Mouse (Mus musculus) neural tube, embryonic 12.5 days (tissue): ENCODE measurements around the gene Limch1. TPM values are rescaled to one million over a fixed set of nuclear protein-coding genes. Genes with fewer than 3 reads are reported as not detected.
A peak's percentile ranks its signal among the peaks of the same experiment; 100 is the strongest.

Experiments used
- ATAC-seq: fragments of 200-750 bp; cut with Nextera tagmentation; 2 replicates; pipeline ENCODE4 v1.8.0; 2017; ENCODE audit warnings: low read depth, mild to moderate bottlenecking, moderate TSS enrichment, moderate library complexity; ENCODE audit not compliant: low FRiP score
- H3K27ac ChIP-seq: fragments of 300-500 bp; sonication (generic); 2 replicates; pipeline ENCODE4 v1.5.1; 2016
- H3K27me3 ChIP-seq: fragments of 300-500 bp; sonication (generic); replicated peaks from 2 replicates; pipeline ENCODE4 v1.6.1; 2016; ENCODE audit warnings: mild to moderate bottlenecking
- H3K36me3 ChIP-seq: fragments of 300-500 bp; sonication (generic); 2 replicates; pipeline ENCODE4 v1.6.1; 2016; ENCODE audit warnings: mild to moderate bottlenecking
- H3K4me1 ChIP-seq: fragments of 300-500 bp; sonication (generic); 2 replicates; pipeline ENCODE4 v1.6.1; 2016
- H3K4me2 ChIP-seq: fragments of 300-500 bp; sonication (generic); replicated peaks from 2 replicates; pipeline ENCODE4 v1.6.1; 2016; ENCODE audit warnings: mild to moderate bottlenecking
- H3K4me3 ChIP-seq: fragments of 300-500 bp; sonication (generic); 2 replicates; pipeline ENCODE4 v1.5.1; 2016
- H3K9ac ChIP-seq: fragments of 300-500 bp; sonication (generic); 2 replicates; pipeline ENCODE4 v1.6.1; 2016; ENCODE audit warnings: mild to moderate bottlenecking
- H3K9me3 ChIP-seq: fragments of 300-500 bp; sonication (generic); 2 replicates; pipeline ENCODE4 v1.6.1; 2016; ENCODE audit warnings: mild to moderate bottlenecking
- WGBS: fragments of 180-500 bp; shearing (Covaris S2); methylation state at CpG from one replicate; pipeline ENCODE4 v1.1.7; 2016; 5-methylcytosine and 5-hydroxymethylcytosine counted together
- polyA plus RNA-seq: library from polyadenylated mRNA; unstranded; fragments of >200 nt; fragmentation: Nextera tagmentation; extraction: Ambion mirVana; gene quantifications from 2 replicates; pipeline ENCODE4 v1.2.1, GENCODE M21; 2016

The Limch1 gene
- polyA plus RNA-seq, 1 experiment from 2014 or later, result 59.8 TPM

- Histone ChIP-seq H3K27me3 (no peaks in the 10 kb centered on the region), H3K4me2 (no peak overlapping the region)
These were observed 127.1 kb downstream of the Limch1 start for GRCm38 (mm10) chr5:66872681-66873080.

GRCm38 (mm10) chr5:66876018-66876805 is 130.6 kb downstream of the Limch1 start:
- 48% methylated on average over 10 of the region's 10 CpGs for WGBS
- Histone ChIP-seq H3K27me3 (no peaks in the 10 kb centered on the region), H3K4me2 (no peak overlapping the region), H3K36me3 (no peaks in the 10 kb centered on the region), H3K27ac (no peak overlapping the region), H3K9ac (no peak overlapping the region), H3K4me1 (peaks cover 5% of the 10 kb centered on the region), H3K9me3 (no peaks in the 10 kb centered on the region), H3K4me3 (no peak overlapping the region)
- ATAC-seq, result no peak

More at GRCm38 (mm10) chr5:66872681-66873080, 127.1 kb downstream of the Limch1 start:
- ATAC-seq, result no peak
- WGBS, result 85% methylated on average over 6 of the region's 6 CpGs
- H3K4me3 ChIP-seq, result no peak overlapping the region
- H3K9ac ChIP-seq, result no peak overlapping the region
- H3K36me3 ChIP-seq, result no peaks in the 10 kb centered on the region
- H3K4me1 ChIP-seq, result peaks cover 5% of the 10 kb centered on the region
- H3K9me3 ChIP-seq, result no peaks in the 10 kb centered on the region
- no peak overlapping the region for H3K27ac ChIP-seq

GRCm38 (mm10) chr5:66877066-66877465 is 131.4 kb downstream of the Limch1 start:
- WGBS, result 72% methylated on average over 5 of the region's 5 CpGs
- no peak overlapping the region for H3K9ac ChIP-seq
- H3K4me2 ChIP-seq, result no peak overlapping the region
- H3K9me3 ChIP-seq, result no peaks in the 10 kb centered on the region
- no peak overlapping the region for H3K4me3 ChIP-seq
- H3K27ac ChIP-seq, result no peak overlapping the region
- H3K27me3 ChIP-seq, result no peaks in the 10 kb centered on the region
- H3K4me1 ChIP-seq, result peaks cover 8% of the 10 kb centered on the region
- no peak for ATAC-seq
- no peaks in the 10 kb centered on the region for H3K36me3 ChIP-seq

- H3K27me3 ChIP-seq, result no peaks in the 10 kb centered on the region
- H3K4me3 ChIP-seq, result no peak overlapping the region
- H3K36me3 ChIP-seq, result no peaks in the 10 kb centered on the region
- ATAC-seq, result peak; percentile 66; the same call in 1 of the 2 replicates
- H3K9ac ChIP-seq, result no peak overlapping the region
- WGBS, result 13% methylated on average over 3 of the region's 3 CpGs
- no peak overlapping the region for H3K4me2 ChIP-seq
- H3K27ac ChIP-seq, result no peak overlapping the region
- H3K9me3 ChIP-seq, result peaks cover 4% of the 10 kb centered on the region
- peaks cover 4% of the 10 kb centered on the region; the same call in 1 of the 2 replicates for H3K4me1 ChIP-seq
These were observed 136.3 kb downstream of the Limch1 start for GRCm38 (mm10) chr5:66881901-66882341.

GRCm38 (mm10) chr5:66882718-66883117 is 137.1 kb downstream of the Limch1 start:
- Histone ChIP-seq H3K4me2 (no peak overlapping the region), H3K27ac (no peak overlapping the region), H3K4me3 (no peak overlapping the region), H3K9ac (no peak overlapping the region), H3K36me3 (no peaks in the 10 kb centered on the region), H3K9me3 (peaks cover 4% of the 10 kb centered on the region), H3K4me1 (peaks cover 4% of the 10 kb centered on the region; the same call in 1 of the 2 replicates), H3K27me3 (no peaks in the 10 kb centered on the region)
- ATAC-seq, result no peak
- 89% methylated on average over 13 of the region's 13 CpGs for WGBS

GRCm38 (mm10) chr5:66884505-66884904 is 138.9 kb downstream of the Limch1 start:
- Histone ChIP-seq H3K36me3 (no peaks in the 10 kb centered on the region), H3K4me1 (peaks cover 4% of the 10 kb centered on the region; the same call in 1 of the 2 replicates), H3K27me3 (no peaks in the 10 kb centered on the region), H3K27ac (no peak overlapping the region), H3K9ac (no peak overlapping the region), H3K4me2 (no peak overlapping the region), H3K9me3 (peaks cover 4% of the 10 kb centered on the region), H3K4me3 (no peak overlapping the region)
- 83% methylated on average over 4 of the region's 4 CpGs for WGBS
- ATAC-seq, result no peak

- H3K27ac ChIP-seq, result no peak overlapping the region
- 89% methylated on average over 5 of the region's 5 CpGs for WGBS
- peaks cover 4% of the 10 kb centered on the region; the same call in 1 of the 2 replicates for H3K4me1 ChIP-seq
- H3K9ac ChIP-seq, result no peak overlapping the region
- H3K9me3 ChIP-seq, result peaks cover 4% of the 10 kb centered on the region
- H3K4me3 ChIP-seq, result no peak overlapping the region
- H3K36me3 ChIP-seq, result no peaks in the 10 kb centered on the region
- no peaks in the 10 kb centered on the region for H3K27me3 ChIP-seq
- no peak for ATAC-seq
- H3K4me2 ChIP-seq, result no peak overlapping the region
These were observed 140.9 kb downstream of the Limch1 start for GRCm38 (mm10) chr5:66886410-66887120.

GRCm38 (mm10) chr5:66888061-66888460 is 142.4 kb downstream of the Limch1 start:
- Histone ChIP-seq H3K4me3 (no peak overlapping the region), H3K9me3 (peaks cover 4% of the 10 kb centered on the region), H3K36me3 (no peaks in the 10 kb centered on the region), H3K9ac (no peak overlapping the region), H3K27me3 (no peaks in the 10 kb centered on the region), H3K4me2 (no peak overlapping the region), H3K4me1 (no peaks in the 10 kb centered on the region), H3K27ac (no peak overlapping the region)
- ATAC-seq, result no peak
- WGBS, result 94% methylated on average over 5 of the region's 5 CpGs

GRCm38 (mm10) chr5:66889337-66889736 is 143.7 kb downstream of the Limch1 start:
- Histone ChIP-seq H3K4me2 (no peak overlapping the region), H3K4me1 (no peaks in the 10 kb centered on the region), H3K27ac (no peak overlapping the region), H3K9ac (no peak overlapping the region), H3K27me3 (no peaks in the 10 kb centered on the region), H3K9me3 (peaks cover 4% of the 10 kb centered on the region), H3K4me3 (no peak overlapping the region), H3K36me3 (no peaks in the 10 kb centered on the region)
- no peak for ATAC-seq
- 66% methylated on average over 11 of the region's 11 CpGs for WGBS

GRCm38 (mm10) chr5:66895440-66896120 is 150.0 kb downstream of the Limch1 start:
- H3K27ac ChIP-seq, result no peak overlapping the region
- H3K27me3 ChIP-seq, result no peaks in the 10 kb centered on the region
- no peak overlapping the region for H3K9ac ChIP-seq
- no peak overlapping the region for H3K4me3 ChIP-seq
- no peaks in the 10 kb centered on the region for H3K4me1 ChIP-seq
- H3K4me2 ChIP-seq, result no peak overlapping the region
- no peak for ATAC-seq
- H3K36me3 ChIP-seq, result no peaks in the 10 kb centered on the region
- WGBS, result 79% methylated on average over 9 of the region's 9 CpGs
- no peaks in the 10 kb centered on the region for H3K9me3 ChIP-seq

- Histone ChIP-seq H3K27me3 (no peaks in the 10 kb centered on the region), H3K9ac (no peak overlapping the region), H3K4me3 (no peak overlapping the region), H3K36me3 (no peaks in the 10 kb centered on the region), H3K9me3 (no peaks in the 10 kb centered on the region), H3K4me1 (no peaks in the 10 kb centered on the region), H3K4me2 (no peak overlapping the region), H3K27ac (no peak overlapping the region)
- ATAC-seq, result no peak
- 76% methylated on average over 5 of the region's 5 CpGs for WGBS
These were observed 152.0 kb downstream of the Limch1 start for GRCm38 (mm10) chr5:66897584-66897983.

- no peaks in the 10 kb centered on the region for H3K4me1 ChIP-seq
- no peak overlapping the region for H3K9ac ChIP-seq
- WGBS, result 70% methylated on average over 1 of the region's 1 CpGs
- no peaks in the 10 kb centered on the region for H3K27me3 ChIP-seq
- no peak for ATAC-seq
- no peaks in the 10 kb centered on the region for H3K9me3 ChIP-seq
- H3K27ac ChIP-seq, result no peak overlapping the region
- H3K36me3 ChIP-seq, result no peaks in the 10 kb centered on the region
- H3K4me3 ChIP-seq, result no peak overlapping the region
- no peak overlapping the region for H3K4me2 ChIP-seq
These were observed 152.6 kb downstream of the Limch1 start for GRCm38 (mm10) chr5:66898252-66898651.
